ENCODE assay signal across 9 mouse cellular contexts in genomic region chr1:91181261-91181660, GRCm38 (mm10). TPM values are rescaled to one million over a fixed set of nuclear protein-coding genes. Genes with fewer than 3 reads are reported as not detected.
DNase-seq lines count a peak whose midpoint lies in the region; ATAC-seq and TF ChIP-seq lines count a peak whose summit lies in the region.
"Had no signal": no experiment of that assay in that cellular context is flagged by ENCODE, and none has a peak within 500 bp of the region (broad histone marks: within the 10 kb centered on the region; RNA-seq: fewer than 3 reads in every experiment).

No protein-coding gene starts in this region.

- H3K4me3 ChIP-seq in heart, postnatal 0 days (ENCODE audit: low read depth, low read length) = peak overlapping the region; percentile 60; the same call in 1 of the 2 replicates
- H3K4me3 ChIP-seq in thymus, adult 2 months (ENCODE audit: control insufficient read depth, insufficient read depth, low read length) = peak overlapping the region; percentile 31
- no peak overlapping the region for H3K4me3 ChIP-seq in lung, embryonic 14.5 days (ENCODE audit: low read depth, low read length)
- H3K4me3 ChIP-seq: forebrain, embryonic 12.5 days had no signal

- 61% methylated on average over 5 of the region's 5 CpGs for WGBS in heart, postnatal 0 days
- WGBS in thymus, adult 2 months = 3% methylated on average over 5 of the region's 5 CpGs
- 13% methylated on average over 5 of the region's 5 CpGs for WGBS in lung, embryonic 14.5 days

- peak overlapping the region; percentile 82 for H3K4me2 ChIP-seq in heart, postnatal 0 days (ENCODE audit: low read depth, low read length)
- H3K4me2 ChIP-seq in lung, embryonic 14.5 days = peak overlapping the region; percentile 47
- H3K4me2 ChIP-seq: forebrain, embryonic 12.5 days had no signal

- H3K27me3 ChIP-seq in heart, postnatal 0 days (ENCODE audit: control insufficient read depth, insufficient read depth, low read length) = no peaks in the 10 kb centered on the region
- H3K27me3 ChIP-seq in thymus, adult 2 months (ENCODE audit: control insufficient read depth, insufficient read depth, low read length) = no peaks in the 10 kb centered on the region
- H3K27me3 ChIP-seq in lung, embryonic 14.5 days (ENCODE audit: insufficient read depth, low read length) = 0 out of 2 replicates have a peak, but pooled peaks cover 10% of the 10 kb centered on the region

- no peak for TF ChIP-seq EP300 in heart, postnatal 0 days (IDR thresholded peaks at IDR 0.05; ENCODE audit: low read depth)

- no peak for ATAC-seq in heart, postnatal 0 days (ENCODE audit: insufficient read depth, low read depth)
- peak; percentile 56 for ATAC-seq in lung, embryonic 14.5 days (ENCODE audit: insufficient read depth)

- no peak overlapping the region for H3K27ac ChIP-seq in heart, postnatal 0 days (ENCODE audit: low read depth)
- peak overlapping the region; percentile 100 for H3K27ac ChIP-seq in thymus, adult 2 months (ENCODE audit: control insufficient read depth, insufficient read depth, low read length)
- H3K27ac ChIP-seq in lung, embryonic 14.5 days (ENCODE audit: low read depth) = no peak overlapping the region
- H3K27ac ChIP-seq: forebrain, embryonic 12.5 days had no signal

- TF ChIP-seq POLR2A in thymus, adult 2 months (IDR thresholded peaks at IDR 0.05; ENCODE audit: control insufficient read depth, extremely low read depth, insufficient read depth, low read length, poor library complexity) = no peak

- peaks cover 23% of the 10 kb centered on the region; the same call in 1 of the 2 replicates for H3K4me1 ChIP-seq in heart, postnatal 0 days (ENCODE audit: control insufficient read depth, insufficient read depth)
- peaks cover 37% of the 10 kb centered on the region for H3K4me1 ChIP-seq in thymus, adult 2 months (replicated peaks; ENCODE audit: control insufficient read depth, insufficient read depth, low read length)
- peaks cover 20% of the 10 kb centered on the region; the same call in 1 of the 2 replicates for H3K4me1 ChIP-seq in lung, embryonic 14.5 days (ENCODE audit: insufficient read depth)

- H3K9me3 ChIP-seq in heart, postnatal 0 days (replicated peaks; ENCODE audit: control insufficient read depth, low read length) = no peaks in the 10 kb centered on the region
- no peaks in the 10 kb centered on the region for H3K9me3 ChIP-seq in lung, embryonic 14.5 days (ENCODE audit: low read depth, low read length)
- H3K9me3 ChIP-seq: forebrain, embryonic 12.5 days had no signal

- no peak for TF ChIP-seq CTCF in heart, postnatal 0 days (IDR thresholded peaks at IDR 0.05; ENCODE audit: low read depth)
- no peak for TF ChIP-seq CTCF in thymus, adult 2 months (IDR thresholded peaks at IDR 0.05; ENCODE audit: borderline replicate concordance, control insufficient read depth, extremely low read depth, insufficient read depth, low read length, poor library complexity)
- no peak for TF ChIP-seq CTCF in lung, embryonic 14.5 days (IDR thresholded peaks at IDR 0.05; ENCODE audit: low read depth)

- H3K36me3 ChIP-seq in heart, postnatal 0 days (replicated peaks; ENCODE audit: control insufficient read depth, insufficient read depth, low read length) = no peaks in the 10 kb centered on the region
- H3K36me3 ChIP-seq in thymus, adult 2 months (ENCODE audit: control insufficient read depth, insufficient read depth, low read length) = peaks cover 4% of the 10 kb centered on the region
- no peaks in the 10 kb centered on the region for H3K36me3 ChIP-seq in lung, embryonic 14.5 days (ENCODE audit: insufficient read depth)
- H3K36me3 ChIP-seq: forebrain, embryonic 12.5 days had no signal

- peak; percentile 5 for DNase-seq in heart, postnatal 0 days (ENCODE audit: low spot score)
- no peak for DNase-seq in heart, adult 9 months (ENCODE audit: low spot score in 2 of 2)
- DNase-seq in thymus, adult 2 months = peak; percentile 22
- DNase-seq in thymus, adult 18-20 months = no peak
- peak; percentile 18 for DNase-seq in lung, embryonic 14.5 days
- DNase-seq in adrenal gland, postnatal 36 days = no peak
- no peak for DNase-seq in cerebellum, postnatal 14 days
- no peak for DNase-seq in layer of hippocampus, postnatal 25 days (ENCODE audit: extremely low spot score in 1 of 2, low spot score in 1 of 2)

- H3K9ac ChIP-seq in heart, postnatal 0 days (replicated peaks; ENCODE audit: low read depth, low read length) = no peak overlapping the region
- H3K9ac ChIP-seq in lung, embryonic 14.5 days = no peak overlapping the region
- H3K9ac ChIP-seq: forebrain, embryonic 12.5 days had no signal

RNA-seq across cellular contexts. Expression of gene Ramp1, which starts 1.6 kb away (rescaled TPM):
- total RNA-seq in heart, postnatal 0 days (2014; rRNA removed; ENCODE audit: low replicate concordance) = 46.7 and 59.5 TPM in 2 replicates
- 62.4 and 65.5 TPM in 2 replicates for polyA plus RNA-seq in heart, postnatal 0 days (2015; fragmentation: Nextera tagmentation; extraction: Ambion mirVana)
- 261 and 288 TPM in 2 replicates for polyA plus RNA-seq in thymus, adult 2 months (2012; rRNA removed)
- polyA plus RNA-seq in lung, embryonic 14.5 days (2014; fragmentation: Nextera tagmentation; extraction: Ambion mirVana) = 5.0 and 7.4 TPM in 2 replicates
- total RNA-seq in adrenal gland, postnatal 36 days (2021) = 1 to 10 TPM; 6.1 to 6.3 TPM
- total RNA-seq in layer of hippocampus, postnatal 25 days (2021) = 10 to 100 TPM; 61.6 to 63.1 TPM

RNA-seq across cellular contexts. Expression of gene Rbm44, which starts 36.4 kb away (rescaled TPM):
- total RNA-seq in heart, postnatal 0 days (2014; rRNA removed; ENCODE audit: low replicate concordance) = 0.04 and 4.4 TPM in 2 replicates
- polyA plus RNA-seq in heart, postnatal 0 days (2015; fragmentation: Nextera tagmentation; extraction: Ambion mirVana) = 0.71 and 0.97 TPM in 2 replicates
- 0.27 and 0.70 TPM in 2 replicates for polyA plus RNA-seq in thymus, adult 2 months (2012; rRNA removed)
- polyA plus RNA-seq in lung, embryonic 14.5 days (2014; fragmentation: Nextera tagmentation; extraction: Ambion mirVana) = 1.2 and 2.2 TPM in 2 replicates
- not detected for total RNA-seq in adrenal gland, postnatal 36 days (2021)
- total RNA-seq in layer of hippocampus, postnatal 25 days (2021) = not detected

Comparison
In these comparisons a context has a peak if more than half of its experiments do, and no peak if none do; other contexts are left out.
1. DNase-seq: peak in heart, postnatal 0 days (single experiment), thymus, adult 2 months (single experiment) and lung, embryonic 14.5 days (single experiment); none in heart, adult 9 months (0 of 2), thymus, adult 18-20 months (0 of 2), adrenal gland, postnatal 36 days (0 of 2), cerebellum, postnatal 14 days (0 of 2) and layer of hippocampus, postnatal 25 days (0 of 2).